Mouse (Mus musculus) brain, adult 2 months (tissue): ENCODE results near the gene Atxn1.
A peak's percentile ranks its signal among the peaks of the same experiment; 100 is the strongest.

Experiments
- DNase-seq: peaks from one replicate; pipeline ENCODE4 v3.0.0; 2011; ENCODE audit warnings: low read depth, low spot score

Gene Atxn1

GRCm38 (mm10) chr13:45902457-45902856, 62.4 kb downstream of the Atxn1 start:
- DNase-seq, result no peak

- DNase-seq, result no peak
Measured at GRCm38 (mm10) chr13:45900776-45901175, 64.0 kb downstream of the Atxn1 start.

- no peak for DNase-seq
Measured at GRCm38 (mm10) chr13:45897571-45897970, 67.2 kb downstream of the Atxn1 start.

GRCm38 (mm10) chr13:45894760-45895159, 70.0 kb downstream of the Atxn1 start:
- DNase-seq, result no peak

GRCm38 (mm10) chr13:45894234-45894633, 70.6 kb downstream of the Atxn1 start:
- no peak for DNase-seq

GRCm38 (mm10) chr13:45891073-45891472, 73.7 kb downstream of the Atxn1 start:
- DNase-seq, result no peak

- DNase-seq, result no peak
Measured at GRCm38 (mm10) chr13:45888953-45889749, 75.7 kb downstream of the Atxn1 start.

GRCm38 (mm10) chr13:45884878-45885277, 79.9 kb downstream of the Atxn1 start:
- DNase-seq, result peak; percentile 71

GRCm38 (mm10) chr13:45883791-45884238, 81.0 kb downstream of the Atxn1 start:
- DNase-seq, result no peak

- no peak for DNase-seq
Measured at GRCm38 (mm10) chr13:45882976-45883440, 81.8 kb downstream of the Atxn1 start.

- no peak for DNase-seq
Measured at GRCm38 (mm10) chr13:45880543-45880845, 84.3 kb downstream of the Atxn1 start.

- DNase-seq, result no peak
Measured at GRCm38 (mm10) chr13:45879746-45880542, 84.9 kb downstream of the Atxn1 start.

GRCm38 (mm10) chr13:45876939-45877338, 87.9 kb downstream of the Atxn1 start:
- DNase-seq, result no peak

GRCm38 (mm10) chr13:45876368-45876760, 88.4 kb downstream of the Atxn1 start:
- DNase-seq, result no peak

GRCm38 (mm10) chr13:45875686-45876367, 89.0 kb downstream of the Atxn1 start:
- DNase-seq, result peak; percentile 70

- no peak for DNase-seq
Measured at GRCm38 (mm10) chr13:45874196-45874595, 90.6 kb downstream of the Atxn1 start.

- peak; percentile 30 for DNase-seq
Measured at GRCm38 (mm10) chr13:45872966-45873365, 91.8 kb downstream of the Atxn1 start.

- DNase-seq, result peak; percentile 46
Measured at GRCm38 (mm10) chr13:45872041-45872746, 92.6 kb downstream of the Atxn1 start.

- DNase-seq, result no peak
Measured at GRCm38 (mm10) chr13:45871554-45871953, 93.3 kb downstream of the Atxn1 start.

GRCm38 (mm10) chr13:45868886-45869285, 95.9 kb downstream of the Atxn1 start:
- DNase-seq, result no peak

- DNase-seq, result peak; percentile 75
Measured at GRCm38 (mm10) chr13:45867273-45867672, 97.5 kb downstream of the Atxn1 start.
